Mouse (Mus musculus): Measurements from ENCODE around the gene Myl6b.

DNA sequence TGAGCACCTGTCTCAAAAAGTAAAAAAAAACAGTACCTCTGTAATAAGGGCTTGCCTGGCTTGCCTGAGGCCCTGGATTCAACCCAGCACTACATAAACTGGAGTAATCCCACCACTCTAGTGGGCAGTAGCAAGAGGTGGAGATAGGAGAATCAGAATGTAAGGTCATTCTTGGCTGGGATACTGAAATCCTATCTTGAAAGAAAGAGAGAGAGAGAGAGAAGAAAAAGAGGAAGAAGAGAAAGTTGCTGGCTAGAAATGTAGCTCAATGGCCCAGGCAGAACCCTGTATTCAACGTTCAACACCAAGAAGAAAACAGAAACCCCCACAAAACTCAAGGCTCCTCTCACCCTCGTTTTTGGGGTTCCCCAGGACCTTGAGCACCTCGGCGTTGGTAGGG is 2.6 kb downstream of the Myl6b start:
- TF ChIP-seq GATA1 (IDR thresholded peaks at IDR 0.05; ENCODE audit: low read length), result no peak
- no peak for TF ChIP-seq TAL1 (IDR thresholded peaks at IDR 0.05; ENCODE audit: low read length)

All from erythroblast, embryonic 14.5 days (primary cell).